Mouse (Mus musculus) lung, postnatal 36 days (tissue): Measurements from ENCODE around the gene Pmfbp1.

Experiments
- DNase-seq: peaks from one replicate; pipeline ENCODE4 v3.0.0; 2022; ENCODE audit warnings: mixed read lengths

The Pmfbp1 gene

DNA sequence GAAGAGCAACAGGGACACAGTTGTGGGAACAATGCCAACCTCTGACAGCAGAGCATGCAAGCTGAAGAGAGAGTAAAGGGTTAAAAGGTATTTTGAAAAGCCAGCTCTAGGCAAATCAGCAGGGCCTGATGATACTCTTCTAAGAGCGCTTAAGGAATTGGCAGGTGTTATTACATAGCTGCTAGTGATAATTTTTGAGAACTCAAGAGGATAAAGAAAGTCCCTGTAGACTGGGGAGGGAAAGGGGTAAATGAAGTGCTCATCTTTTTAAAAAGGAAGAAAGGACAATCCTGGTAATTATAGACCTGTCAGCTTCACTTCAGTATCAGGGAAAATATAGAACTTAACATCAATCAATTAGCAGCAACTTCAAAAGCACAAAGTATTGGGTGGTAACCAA is 9.7 kb downstream of the Pmfbp1 start:
- DNase-seq: no peak

GRCm38 (mm10) chr8:109505560-109505959 is 11.7 kb downstream of the Pmfbp1 start:
- no peak for DNase-seq

- DNase-seq: no peak
These were observed 30.2 kb downstream of the Pmfbp1 start for GRCm38 (mm10) chr8:109524008-109524407.

- peak; percentile 63 for DNase-seq
These were observed 41.5 kb downstream of the Pmfbp1 start for GRCm38 (mm10) chr8:109535140-109535990.

- peak; percentile 78 for DNase-seq
These were observed 42.9 kb downstream of the Pmfbp1 start for GRCm38 (mm10) chr8:109536703-109537102.

GRCm38 (mm10) chr8:109542165-109542564 is 48.3 kb downstream of the Pmfbp1 start:
- no peak for DNase-seq

DNA sequence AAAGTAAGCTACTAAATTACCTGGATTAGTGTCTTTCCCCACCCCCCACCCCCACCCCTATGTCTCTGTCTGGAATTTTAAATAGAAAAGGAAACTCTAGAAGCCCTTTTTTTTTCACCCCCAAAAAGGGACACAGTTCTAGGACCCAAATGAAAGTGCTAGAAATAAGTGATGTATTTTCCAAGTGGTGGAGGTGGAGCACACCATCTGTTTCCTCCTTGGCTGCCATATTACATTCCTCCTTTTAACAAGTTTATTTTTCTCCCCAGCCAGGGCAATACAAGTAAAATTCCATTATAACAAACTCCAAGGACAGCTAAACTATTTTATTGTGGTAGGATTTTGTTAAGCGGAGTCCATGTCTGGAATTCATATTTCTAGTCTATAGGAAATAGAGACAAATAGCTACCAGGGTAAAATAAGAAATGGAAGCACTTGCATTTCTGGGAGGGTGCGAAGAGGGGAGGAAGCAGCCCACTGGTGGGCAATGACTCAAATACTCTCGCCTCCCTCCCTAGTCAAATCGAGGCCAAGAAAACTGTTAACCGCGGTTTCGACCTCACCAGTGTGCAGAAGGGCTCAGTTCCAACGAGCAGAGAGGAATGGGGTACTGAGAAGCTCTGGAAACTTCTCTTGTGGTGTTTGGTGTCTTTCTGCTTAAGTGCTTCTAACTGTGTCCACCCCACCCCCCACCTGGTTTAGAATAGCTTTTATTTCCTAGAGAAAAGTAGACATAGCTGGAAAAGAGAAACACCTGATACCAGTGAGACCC is 49.1 kb downstream of the Pmfbp1 start:
- no peak for DNase-seq

DNA sequence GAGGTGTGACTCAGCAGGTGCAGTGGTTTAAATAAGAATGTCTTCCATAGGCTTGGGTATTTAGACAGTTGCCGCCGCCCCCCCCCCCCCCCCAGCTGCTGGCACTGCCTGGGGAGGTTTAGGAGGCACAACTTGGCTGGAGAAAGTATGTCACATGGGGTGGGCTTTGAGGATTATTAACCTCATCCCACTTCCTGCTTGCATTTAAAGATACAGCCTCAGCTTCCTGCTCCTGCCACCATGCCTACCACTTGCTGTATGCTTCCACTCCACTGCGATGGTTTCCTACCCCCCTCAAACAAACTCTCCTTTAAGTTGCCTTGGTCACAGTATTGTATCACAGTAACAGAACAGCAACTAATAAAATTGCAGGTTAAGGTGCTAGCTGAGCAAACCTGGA is 50.2 kb downstream of the Pmfbp1 start:
- no peak for DNase-seq

DNA sequence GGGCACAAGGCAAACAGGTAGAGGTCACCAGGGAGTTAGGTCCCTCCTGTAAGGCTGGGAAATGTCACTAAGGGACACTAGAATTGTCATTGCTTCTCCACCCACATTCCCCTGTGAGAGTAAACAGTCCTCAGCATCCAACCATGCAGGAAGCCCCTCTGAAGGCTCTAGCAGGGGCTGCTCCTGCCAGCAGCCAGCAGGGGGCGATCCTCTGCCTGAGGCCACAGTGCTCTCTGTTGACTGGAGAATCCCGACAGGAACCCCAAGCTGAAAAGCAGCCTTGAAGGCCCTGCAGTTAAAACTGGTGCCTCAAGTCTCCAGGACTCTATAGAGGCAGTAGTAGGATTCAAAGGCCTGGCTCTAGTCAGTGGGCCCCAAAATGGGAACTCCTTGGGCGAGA is 57.8 kb downstream of the Pmfbp1 start:
- no peak for DNase-seq

GRCm38 (mm10) chr8:109563881-109564280 is 70.1 kb downstream of the Pmfbp1 start:
- no peak for DNase-seq

GRCm38 (mm10) chr8:109564766-109565165 is 70.9 kb downstream of the Pmfbp1 start:
- DNase-seq: no peak

DNA sequence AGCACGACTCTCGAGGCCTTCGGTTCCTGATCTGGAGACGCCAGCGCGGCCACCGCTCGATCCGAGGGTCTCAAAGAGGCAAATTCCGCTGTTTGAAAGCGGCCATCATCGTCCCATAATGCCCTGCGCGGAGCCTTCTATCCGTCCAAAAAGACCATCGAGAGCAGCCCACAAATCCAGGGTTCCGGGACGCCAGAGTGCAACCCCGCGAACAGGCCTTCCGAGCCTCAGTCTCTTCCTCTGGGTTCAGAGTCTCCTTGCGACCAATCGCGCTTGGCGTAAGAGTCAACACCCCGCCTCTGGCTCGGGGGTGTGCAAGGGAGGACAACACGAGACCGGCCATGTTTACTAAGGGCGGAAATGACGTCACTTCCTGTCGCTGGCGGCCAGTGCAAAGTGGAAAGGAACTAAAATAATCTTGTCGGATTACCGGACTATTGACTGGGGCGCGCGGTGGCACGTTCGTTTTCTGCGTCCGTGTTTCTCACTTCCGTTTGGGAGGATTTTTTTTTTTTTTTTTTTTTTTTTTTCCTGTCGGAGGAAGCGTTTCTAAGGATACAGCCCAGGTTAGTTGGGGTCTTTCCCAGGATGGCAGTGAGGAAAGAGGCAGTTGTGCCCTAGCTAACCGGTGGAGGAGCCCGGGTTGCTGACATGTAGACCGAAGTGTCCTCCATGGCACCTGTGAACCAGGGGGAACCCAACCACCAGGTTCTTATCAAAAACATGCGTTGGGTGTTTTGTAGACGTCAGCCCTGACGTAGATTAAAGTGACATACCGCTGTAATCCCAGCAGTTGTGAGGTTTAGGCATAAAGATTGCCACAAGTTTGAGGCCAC is 71.9 kb downstream of the Pmfbp1 start, which contains the start of the genes Dhx38 and Txnl4b:
Gene Dhx38, minus strand, starts transcription at position 364 of the 836 bp plus-strand sequence.
Gene Txnl4b, plus strand, starts transcription at position 395 of the 836 bp plus-strand sequence.
- DNase-seq: peak; percentile 100

- DNase-seq: no peak
These were observed 77.3 kb downstream of the Pmfbp1 start for GRCm38 (mm10) chr8:109571139-109571538.

- no peak for DNase-seq
These were observed 82.5 kb downstream of the Pmfbp1 start for GRCm38 (mm10) chr8:109576311-109576710.

- DNase-seq: peak; percentile 82
These were observed 85.1 kb downstream of the Pmfbp1 start, which contains the start of gene Hp for GRCm38 (mm10) chr8:109578900-109579301. TSS of gene Hp (minus strand) at chr8:109579172.

GRCm38 (mm10) chr8:109584293-109584692 is 90.5 kb downstream of the Pmfbp1 start:
- DNase-seq: no peak

GRCm38 (mm10) chr8:109584830-109585229 is 91.0 kb downstream of the Pmfbp1 start:
- DNase-seq: no peak

DNA sequence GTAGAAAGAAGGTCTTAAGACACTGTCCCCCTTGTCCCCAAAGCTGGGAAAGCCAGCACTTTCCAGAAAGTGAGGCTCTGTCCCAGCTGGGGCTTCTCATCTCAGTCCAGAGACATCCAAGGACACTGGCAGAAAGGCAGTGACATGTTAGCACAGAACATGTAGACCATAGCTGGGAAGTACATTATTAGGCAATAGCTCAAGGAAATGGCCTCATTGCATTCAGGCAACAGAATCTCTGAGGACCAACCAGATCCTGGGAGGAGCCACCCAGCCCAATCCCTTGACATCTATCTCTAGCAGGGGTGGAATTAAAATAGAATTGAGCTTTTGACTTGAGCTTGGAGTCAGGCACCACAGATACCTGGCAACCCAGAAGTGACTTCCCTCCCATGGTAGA is 91.8 kb downstream of the Pmfbp1 start:
- DNase-seq: no peak

DNA sequence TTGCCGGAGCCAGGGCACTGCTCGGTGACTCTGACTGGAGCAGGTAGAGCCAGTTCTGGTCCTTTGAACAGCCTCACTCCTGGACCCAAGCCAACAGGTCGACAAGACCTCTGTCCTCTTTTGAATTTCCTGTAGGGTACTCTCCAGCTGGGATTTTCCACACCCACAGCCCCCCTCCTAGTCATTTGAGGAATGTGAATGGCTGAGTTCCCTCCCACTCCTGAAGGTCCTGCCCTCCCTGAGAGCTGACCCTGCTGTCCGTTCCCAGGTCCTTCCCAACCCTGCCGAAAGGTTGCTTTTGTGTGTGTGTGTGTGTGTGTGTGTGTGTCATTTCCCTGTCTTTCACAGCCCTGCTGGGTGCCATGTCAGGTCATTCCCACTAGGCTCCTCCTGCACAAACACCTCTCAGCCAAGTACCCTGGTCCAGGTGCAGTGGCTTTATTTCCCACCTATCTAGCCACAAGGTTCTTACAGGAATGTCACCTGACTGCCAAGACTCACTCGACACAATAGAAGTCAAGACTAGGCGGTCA is 93.2 kb downstream of the Pmfbp1 start:
- peak; percentile 92 for DNase-seq

DNA sequence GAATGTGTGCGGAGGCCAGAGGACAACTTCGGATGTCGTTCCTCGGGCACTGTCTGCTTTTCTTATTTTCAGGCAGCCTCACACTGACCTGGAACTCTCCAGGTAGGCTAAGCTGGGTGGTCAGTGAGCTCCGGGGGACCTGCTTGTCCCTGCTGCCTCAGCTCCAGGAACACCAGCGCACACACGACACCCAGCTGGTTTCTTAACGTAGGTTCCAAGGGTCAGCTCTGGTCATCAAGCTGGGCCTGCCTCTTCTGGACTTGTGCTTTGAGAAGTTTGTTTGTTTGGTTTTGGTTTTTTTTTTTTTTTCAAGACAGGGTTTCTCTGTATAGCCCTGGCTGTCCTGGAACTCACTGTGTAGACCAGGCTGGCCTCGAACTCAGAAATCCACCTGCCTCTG is 97.1 kb downstream of the Pmfbp1 start:
- no peak for DNase-seq

DNA sequence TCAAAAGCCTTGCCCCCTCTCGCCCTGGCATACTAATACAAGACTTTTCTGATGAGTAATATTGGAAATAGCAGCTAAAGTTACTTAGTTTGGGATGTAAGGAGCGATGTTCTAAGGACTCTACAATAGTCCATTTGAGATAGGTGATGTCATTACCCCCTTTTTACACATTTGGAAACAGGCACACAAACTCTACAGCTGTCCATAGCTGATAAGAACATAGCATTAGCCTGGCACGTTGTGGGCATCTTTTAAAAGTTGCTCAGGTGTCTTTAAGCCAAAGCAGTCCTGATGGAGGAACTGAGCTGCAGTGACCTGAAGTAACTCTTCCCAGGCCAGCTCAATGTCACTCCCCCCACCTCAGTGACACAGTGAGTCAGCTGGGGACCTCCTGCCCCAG is 97.5 kb downstream of the Pmfbp1 start:
- DNase-seq: no peak

DNA sequence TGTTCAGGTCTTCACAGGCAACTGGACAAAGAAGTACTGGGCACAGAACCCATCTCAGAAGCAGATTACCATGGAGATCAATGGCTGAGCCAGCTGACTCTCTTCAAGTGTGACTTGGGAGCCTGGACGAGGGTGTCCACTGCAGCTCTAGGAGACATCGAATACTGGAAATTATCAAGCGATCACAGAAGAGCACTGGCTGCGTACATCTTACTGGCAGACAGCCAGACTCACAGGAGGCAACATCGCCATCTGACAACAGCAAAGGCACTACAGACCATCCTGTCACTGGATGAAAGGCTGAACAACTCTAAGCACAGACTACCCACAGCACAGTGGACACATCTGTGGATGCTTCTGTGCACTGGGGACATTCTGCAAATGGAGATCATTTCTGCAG is 98.3 kb downstream of the Pmfbp1 start:
- no peak for DNase-seq
